Mouse (Mus musculus): Measurements from ENCODE around the gene Dgat2.

The Dgat2 gene

GRCm38 (mm10) chr7:99182432-99183172 lies at the start of gene Dgat2:
TSS of gene Dgat2 (minus strand) at chr7:99182719.
- peak; percentile 85 to 93 for DNase-seq

DNA sequence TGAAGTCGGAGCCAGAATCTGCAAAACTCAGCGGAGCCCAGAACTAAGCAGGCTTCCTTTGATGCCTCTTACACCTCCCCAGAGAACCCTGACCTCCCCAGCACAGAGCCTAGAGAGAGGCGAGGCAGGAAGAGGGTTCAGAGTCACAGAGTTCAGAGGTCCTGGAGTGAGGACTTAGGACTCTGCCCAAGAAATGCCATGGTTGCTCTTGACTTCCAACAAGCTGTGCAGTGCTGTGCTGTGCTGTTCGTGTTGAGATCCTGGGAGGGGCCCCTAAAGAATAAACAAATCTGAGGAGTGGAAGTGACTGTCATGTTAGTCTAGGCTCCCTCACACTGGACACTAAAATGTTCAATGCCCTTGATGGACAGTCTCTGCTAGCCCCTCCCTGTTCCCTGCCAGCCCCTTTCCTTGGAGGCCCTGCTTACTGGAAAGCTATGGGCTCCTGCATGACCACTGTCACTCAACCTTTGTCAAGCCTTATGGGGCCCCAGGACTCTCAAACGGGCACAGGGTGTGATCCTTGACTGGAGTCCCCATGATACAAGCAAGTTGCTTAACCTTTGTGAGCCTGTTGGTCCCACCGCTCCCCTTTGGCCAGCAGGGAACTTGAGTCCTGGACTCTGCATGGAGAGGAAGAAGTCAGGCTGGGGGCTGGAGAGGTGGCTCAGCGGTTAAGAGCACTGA lies 47.7 kb upstream of the Dgat2 start:
- DNase-seq, result no peak

DNA sequence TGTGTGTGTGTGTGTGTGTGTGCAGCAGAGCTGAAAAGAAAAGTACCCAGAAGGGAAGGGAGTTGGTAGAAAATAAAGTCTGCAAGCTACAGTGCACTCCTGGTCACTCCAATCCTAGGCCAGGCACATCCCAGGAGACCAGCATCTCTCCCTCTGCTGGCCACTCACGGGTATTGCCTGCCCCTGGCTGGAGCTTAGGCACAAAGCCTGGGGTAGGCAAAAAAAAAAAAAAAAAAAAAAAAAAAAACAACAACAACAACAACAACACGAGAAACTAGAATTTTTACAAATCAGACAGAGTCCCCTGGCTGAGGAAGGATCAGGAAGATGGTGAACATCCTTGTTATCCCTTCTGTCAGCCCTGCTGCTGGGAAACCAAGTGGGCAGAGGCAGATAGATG lies 46.9 kb upstream of the Dgat2 start:
- DNase-seq, result no peak

GRCm38 (mm10) chr7:99228825-99229224 lies 46.3 kb upstream of the Dgat2 start:
- no peak for DNase-seq

GRCm38 (mm10) chr7:99227267-99227666 lies 44.7 kb upstream of the Dgat2 start:
- DNase-seq, result no peak

GRCm38 (mm10) chr7:99226662-99227061 lies 44.1 kb upstream of the Dgat2 start:
- DNase-seq, result no peak

GRCm38 (mm10) chr7:99225421-99225820 lies 42.9 kb upstream of the Dgat2 start:
- DNase-seq, result no peak

GRCm38 (mm10) chr7:99224648-99225190 lies 42.2 kb upstream of the Dgat2 start:
- DNase-seq, result no peak

- no peak for DNase-seq
Measured at GRCm38 (mm10) chr7:99224225-99224624, 41.7 kb upstream of the Dgat2 start.

DNA sequence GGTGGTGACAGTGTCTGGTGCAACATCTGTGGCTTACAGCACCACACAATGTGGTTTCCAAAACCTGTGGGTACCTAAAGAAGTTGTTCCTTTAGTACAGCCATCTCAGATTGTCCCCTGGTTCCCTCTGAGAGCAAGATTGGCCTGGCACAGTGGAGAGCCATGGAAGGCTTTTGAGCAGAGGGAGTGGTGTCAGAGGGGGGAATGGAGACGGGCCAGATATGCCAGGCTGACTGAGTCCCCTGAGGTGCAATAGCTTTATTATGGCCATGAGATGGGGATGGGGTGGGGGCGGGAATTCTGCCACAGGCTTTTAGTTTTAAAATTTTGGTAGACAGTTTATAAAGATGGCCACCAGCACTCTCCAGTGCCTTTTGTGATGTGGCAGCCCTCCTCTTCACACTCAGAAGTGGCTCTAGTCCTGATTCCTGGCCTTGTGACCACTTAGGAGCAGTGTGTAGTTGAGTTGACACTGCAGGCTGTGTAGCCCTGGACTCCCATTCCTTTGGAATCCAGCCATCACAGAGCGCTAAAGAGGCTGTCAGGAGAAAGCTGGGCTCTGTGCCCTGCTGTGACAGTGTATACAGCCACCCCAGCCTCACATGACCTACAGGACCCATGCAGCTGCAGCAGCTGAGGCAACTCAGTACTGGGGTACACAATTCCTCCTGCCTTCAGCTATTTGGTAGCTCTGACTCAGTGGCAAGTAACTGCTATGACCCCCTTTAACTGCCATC lies 35.0 kb upstream of the Dgat2 start:
- DNase-seq, result no peak

DNA sequence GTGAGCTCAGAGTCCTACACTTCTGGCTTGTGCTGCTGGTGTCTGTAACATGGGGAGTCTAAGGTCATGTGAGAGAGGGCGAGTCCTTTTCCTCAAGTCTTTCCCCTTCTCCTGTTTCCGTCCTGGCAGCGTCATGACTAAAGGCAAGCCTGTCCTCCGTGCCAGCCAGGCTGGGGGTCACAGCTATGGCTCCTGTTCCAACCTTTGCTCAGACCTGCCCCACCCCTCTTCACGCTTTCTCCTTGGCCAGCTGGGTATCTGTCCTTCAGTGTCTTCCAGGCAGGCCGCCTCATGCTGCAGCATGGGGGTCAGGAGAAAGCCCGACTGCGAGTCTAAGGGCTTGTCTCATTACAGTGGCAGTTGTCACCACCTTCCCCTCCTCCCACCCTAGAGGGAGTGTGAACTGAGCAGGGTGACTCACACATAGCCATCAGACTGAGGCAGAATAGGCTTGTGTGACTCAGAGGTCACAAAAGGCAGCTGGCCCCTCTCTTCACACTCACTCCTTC lies 32.9 kb upstream of the Dgat2 start:
- DNase-seq, result no peak

DNA sequence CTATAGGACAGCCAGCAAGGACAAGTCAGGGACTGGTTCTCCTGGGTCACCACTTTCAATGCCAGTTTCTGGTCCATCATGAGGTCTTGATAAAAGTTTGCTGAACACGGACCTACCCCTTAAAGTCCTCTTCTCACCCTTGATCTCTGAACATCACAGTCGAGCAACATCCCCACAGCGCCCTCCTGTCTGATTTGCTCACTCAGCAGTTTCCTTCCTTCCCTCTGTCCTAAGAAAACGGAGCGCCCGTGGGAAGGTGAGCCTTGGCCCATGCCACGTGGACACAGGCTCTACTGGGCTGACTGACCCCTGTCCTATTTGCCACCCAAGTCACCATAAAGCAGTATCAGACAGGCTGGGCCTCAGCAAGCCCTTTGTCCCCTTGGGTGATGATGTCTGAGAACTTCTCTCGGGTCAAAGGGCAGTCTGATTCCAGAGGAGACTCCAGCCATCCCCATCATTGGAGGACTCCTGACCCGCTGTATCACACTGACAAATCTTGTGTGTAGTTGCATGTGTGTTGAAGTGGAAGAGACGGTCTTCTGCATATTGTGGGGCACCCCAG lies 32.2 kb upstream of the Dgat2 start:
- no peak for DNase-seq

DNA sequence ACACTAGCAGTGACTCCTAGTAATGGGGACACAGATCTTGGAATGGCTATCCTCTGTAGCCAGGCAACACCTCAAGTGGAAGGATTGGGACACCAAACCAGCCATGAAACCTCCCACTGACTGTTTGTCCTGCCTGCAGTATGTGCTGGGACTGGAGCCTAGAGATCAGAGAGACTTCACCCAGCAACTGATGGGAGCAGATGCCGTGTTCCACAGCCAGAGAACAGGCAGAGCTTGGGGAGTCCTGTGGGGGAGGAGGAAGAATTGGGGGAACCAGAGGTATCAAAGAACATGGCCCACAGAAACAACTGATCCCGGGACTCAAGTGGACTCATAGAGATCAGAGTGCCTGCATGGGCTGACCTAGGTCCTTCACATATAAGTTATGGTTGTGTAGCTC lies 31.2 kb upstream of the Dgat2 start:
- no peak for DNase-seq

DNA sequence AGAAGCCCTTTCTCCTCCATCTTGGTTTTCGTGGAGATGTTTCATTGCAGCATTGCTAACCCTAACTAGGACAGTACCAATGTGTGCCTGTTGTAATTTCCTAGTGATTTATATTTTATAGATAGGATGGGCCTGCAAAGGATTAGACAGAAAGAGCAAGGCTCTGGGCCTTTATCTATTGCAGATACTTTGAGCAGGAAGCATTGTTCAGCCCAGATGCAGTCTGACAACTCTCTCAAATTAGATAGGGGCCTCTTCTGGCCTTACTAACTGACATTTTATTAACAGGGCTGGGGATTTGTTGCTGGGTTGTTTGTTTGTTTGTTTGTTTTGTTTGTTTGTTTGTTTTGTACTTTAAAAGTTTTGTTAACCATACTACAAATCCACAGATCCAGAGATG lies 30.5 kb upstream of the Dgat2 start:
- no peak for DNase-seq

DNA sequence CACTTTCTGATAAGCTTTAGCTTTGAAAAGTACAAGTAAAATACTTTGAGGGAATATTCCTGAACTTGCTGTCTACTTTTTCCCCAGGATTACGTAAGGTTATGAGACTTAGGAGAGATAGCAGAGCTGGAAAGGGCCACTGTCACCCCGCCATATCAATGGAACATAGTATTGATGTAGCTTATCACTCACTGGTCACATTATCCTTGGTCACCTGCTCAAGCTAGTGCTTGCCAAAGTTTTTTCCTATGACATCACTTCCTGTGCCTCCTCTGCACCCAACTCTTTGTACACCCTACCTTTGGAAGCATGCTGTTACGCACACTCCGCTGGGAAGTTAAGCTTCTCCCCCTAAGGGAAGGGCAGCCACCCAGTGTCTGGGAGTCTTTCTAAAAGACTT lies 26.2 kb upstream of the Dgat2 start:
- DNase-seq, result no peak

GRCm38 (mm10) chr7:99206364-99206763 lies 23.8 kb upstream of the Dgat2 start:
- DNase-seq, result no peak

DNA sequence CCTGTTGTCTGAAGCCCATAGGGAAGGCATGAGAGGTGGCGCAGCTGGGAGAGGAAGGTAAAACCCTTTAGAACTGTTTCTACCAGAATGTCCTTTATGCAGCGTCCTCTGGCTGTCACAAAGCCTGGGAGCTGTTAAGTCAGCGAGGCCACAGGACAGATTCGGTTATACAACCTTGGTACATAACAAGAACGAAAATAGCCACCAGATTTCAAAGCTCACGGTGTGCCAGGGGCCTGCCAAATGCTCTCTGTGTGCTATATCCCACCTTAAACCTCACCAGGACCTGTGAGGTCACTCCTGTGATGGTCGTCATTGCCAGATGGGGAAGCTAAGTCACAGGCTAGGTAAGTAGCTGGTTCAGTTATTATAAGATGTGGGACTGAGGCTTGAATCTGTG lies 19.6 kb upstream of the Dgat2 start:
- DNase-seq, result no peak

- DNase-seq, result no peak
Measured at GRCm38 (mm10) chr7:99200290-99200689, 17.8 kb upstream of the Dgat2 start.

- DNase-seq, result no peak
Measured at GRCm38 (mm10) chr7:99199451-99200175, 17.1 kb upstream of the Dgat2 start.

DNA sequence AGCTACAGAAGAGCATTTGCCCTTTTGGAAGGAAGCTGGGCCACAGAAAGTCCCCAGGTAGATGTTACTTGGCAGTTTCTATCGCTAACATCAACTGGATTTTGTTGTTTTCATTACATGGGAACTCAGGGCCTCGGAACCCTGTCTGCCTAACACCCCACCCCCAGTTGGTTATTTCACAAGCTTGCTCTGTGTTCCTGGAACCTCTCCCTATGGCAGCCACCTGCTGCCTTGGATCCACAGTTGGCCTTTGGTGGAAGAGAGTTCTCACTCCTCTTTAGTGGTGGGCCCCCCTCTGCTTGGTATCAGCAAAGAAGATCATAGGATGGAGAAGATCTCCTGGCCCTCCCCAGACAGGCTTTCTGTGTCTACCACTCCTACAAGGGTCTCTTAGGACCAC lies 16.3 kb upstream of the Dgat2 start:
- DNase-seq, result no peak

DNA sequence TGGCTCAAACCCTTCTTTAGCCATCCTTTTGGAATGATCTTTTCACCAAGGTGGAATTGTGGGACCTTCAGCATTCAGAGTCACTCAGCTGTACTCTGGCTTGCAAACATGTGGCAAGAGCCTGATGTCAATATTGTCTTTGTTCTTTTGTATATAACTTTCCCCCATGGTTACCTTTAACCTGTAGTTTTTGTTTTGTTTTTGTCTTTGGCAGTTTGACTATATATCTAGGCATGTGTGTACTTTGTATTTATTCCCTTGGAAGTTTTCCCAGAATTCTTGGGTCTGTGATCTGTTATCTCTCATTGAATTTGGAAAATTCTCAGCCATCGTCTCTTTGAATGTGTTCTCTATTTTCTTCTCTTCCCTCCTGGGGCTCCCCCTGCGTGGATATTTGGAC lies 12.0 kb upstream of the Dgat2 start:
- DNase-seq, result no peak

DNA sequence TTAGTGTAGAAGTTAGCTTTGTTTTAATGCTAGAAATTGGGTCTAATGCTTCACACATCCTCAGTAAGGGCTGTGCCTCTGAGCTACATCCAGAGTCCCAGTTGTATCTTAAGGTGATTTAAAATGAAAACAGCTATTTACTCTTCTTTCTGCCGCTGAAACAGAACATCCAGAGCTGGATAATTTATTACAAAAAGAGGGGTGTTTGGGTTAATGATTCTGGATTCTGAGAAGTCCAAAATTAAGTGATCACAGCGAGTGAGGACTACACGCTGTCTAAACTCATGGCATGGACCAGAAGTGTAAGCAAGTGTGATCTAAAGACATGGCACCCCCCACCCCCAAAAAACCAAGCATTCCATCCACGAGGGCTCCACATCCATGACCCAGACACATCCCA lies 11.4 kb upstream of the Dgat2 start:
- no peak for DNase-seq

Measured in spleen, adult 18-20 months (tissue).